Mouse (Mus musculus) spleen, adult 2 months (tissue): ENCODE results near the gene Cyp4x1. TPM values are rescaled to one million over a fixed set of nuclear protein-coding genes. Genes with fewer than 3 reads are reported as not detected.

ENCODE experiments used
- DNase-seq, 2 experiments: peaks; one replicate each; pipeline versions ENCODE4 v3.0.0 to v3.0.0-alpha.2; 2012 to 2021; ENCODE audit warnings: low spot score in 2 of 2, low read depth in 1 of 2
- H3K27ac ChIP-seq: fragments of 200-500 bp; 2 replicates; pipeline ENCODE4 v1.5.1; 2012; ENCODE audit warnings: low read length, inconsistent platforms; ENCODE audit not compliant: insufficient read depth
- H3K27me3 ChIP-seq: fragments of 200-500 bp; 2 replicates; pipeline ENCODE4 v1.6.1; 2012; ENCODE audit warnings: mild to moderate bottlenecking, moderate library complexity, low read length, inconsistent platforms; ENCODE audit not compliant: control insufficient read depth, insufficient read depth
- H3K36me3 ChIP-seq: fragments of 200-500 bp; 2 replicates; pipeline ENCODE4 v1.6.1; 2012; ENCODE audit warnings: mild to moderate bottlenecking, low read length, inconsistent platforms; ENCODE audit not compliant: control insufficient read depth, insufficient read depth
- H3K4me1 ChIP-seq: fragments of 200-500 bp; 2 replicates; pipeline ENCODE4 v1.6.1; 2011; ENCODE audit warnings: inconsistent platforms; ENCODE audit not compliant: control insufficient read depth, insufficient read depth, insufficient read length
- H3K4me3 ChIP-seq: fragments of 200-500 bp; 2 replicates; pipeline ENCODE4 v1.5.1; 2011; ENCODE audit warnings: mild to moderate bottlenecking, inconsistent platforms; ENCODE audit not compliant: insufficient read depth, insufficient read length; ENCODE audit errors: extremely low read depth
- CTCF ChIP-seq: fragments of 200-500 bp; IDR thresholded peaks from 2 replicates; pipeline ENCODE4 v1.5.1; 2011; ENCODE audit warnings: mild to moderate bottlenecking, inconsistent platforms; ENCODE audit not compliant: insufficient read depth, insufficient read length, insufficient replicate concordance; ENCODE audit errors: extremely low read depth
- POLR2A ChIP-seq: fragments of 200-500 bp; IDR thresholded peaks from 2 replicates; pipeline ENCODE4 v1.6.1; 2011; ENCODE audit warnings: low read depth, low read length, inconsistent platforms
- WGBS: fragments of 180-500 bp; shearing (Covaris S2); methylation state at CpG from one replicate; pipeline ENCODE4 v1.1.7; 2018; 5-methylcytosine and 5-hydroxymethylcytosine counted together
- polyA plus RNA-seq: library from polyadenylated mRNA; depleted of rRNA; stranded (reverse); fragments of >200 nt; gene quantifications from 2 replicates; pipeline ENCODE4 v1.2.3, GENCODE M21; 2012

Cyp4x1 gene
- polyA plus RNA-seq, 1 experiment: 0.02 TPM

- Histone ChIP-seq H3K27ac (no peak overlapping the region), H3K27me3 (no peaks in the 10 kb centered on the region), H3K4me3 (no peak overlapping the region), H3K36me3 (no peaks in the 10 kb centered on the region), H3K4me1 (peaks cover 7% of the 10 kb centered on the region; the same call in 1 of the 2 replicates)
- no peak for TF ChIP-seq POLR2A
- no peak for DNase-seq
- WGBS: 78% methylated on average over 5 of the region's 5 CpGs
Measured at GRCm38 (mm10) chr4:115079821-115080349, 54.2 kb downstream of the Cyp4x1 start.

- Histone ChIP-seq H3K36me3 (no peaks in the 10 kb centered on the region), H3K27me3 (no peaks in the 10 kb centered on the region), H3K4me3 (no peak overlapping the region), H3K27ac (no peak overlapping the region), H3K4me1 (peaks cover 7% of the 10 kb centered on the region; the same call in 1 of the 2 replicates)
- no peak for TF ChIP-seq POLR2A
- no peak for TF ChIP-seq CTCF
- DNase-seq: no peak
- WGBS: 82% methylated on average over 10 of the region's 10 CpGs
Measured at GRCm38 (mm10) chr4:115078892-115079820, 54.9 kb downstream of the Cyp4x1 start.

DNA sequence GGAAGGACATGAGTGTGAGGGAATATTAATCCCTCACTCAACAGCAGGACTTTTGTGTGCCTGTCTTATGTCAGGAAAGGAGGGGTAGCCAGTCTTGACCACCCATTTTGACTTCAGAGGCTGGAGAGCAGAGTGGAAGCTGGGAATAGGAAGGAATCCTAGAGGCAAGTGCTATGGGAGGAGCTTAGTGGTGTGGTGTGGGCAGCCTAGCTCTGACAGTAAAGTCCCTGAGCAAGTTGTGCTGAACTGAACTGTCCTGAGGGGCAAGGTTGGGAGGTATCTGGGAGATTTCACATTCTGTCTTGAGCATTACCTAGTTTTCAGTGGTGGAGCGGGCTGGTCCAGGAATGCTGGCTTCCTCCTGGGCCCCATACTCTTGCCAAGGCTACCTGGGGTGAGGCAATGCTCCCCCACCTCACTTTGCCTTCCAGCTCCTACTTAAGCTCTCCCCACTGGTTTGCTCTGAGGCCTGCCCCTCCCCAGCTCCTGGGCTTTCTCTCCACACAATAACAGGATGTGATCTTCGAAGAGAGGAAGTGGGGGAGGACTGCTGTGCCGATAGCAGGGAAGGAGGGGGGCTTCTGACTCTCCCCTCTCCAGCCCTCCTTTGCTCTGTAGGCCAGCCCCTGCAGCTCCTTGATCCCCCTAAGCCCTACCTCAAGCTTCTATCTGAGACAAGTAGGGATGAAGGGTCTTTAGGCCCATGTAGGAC lies 58.7 kb downstream of the Cyp4x1 start:
- WGBS: 25% methylated on average over 3 of the region's 3 CpGs

DNA sequence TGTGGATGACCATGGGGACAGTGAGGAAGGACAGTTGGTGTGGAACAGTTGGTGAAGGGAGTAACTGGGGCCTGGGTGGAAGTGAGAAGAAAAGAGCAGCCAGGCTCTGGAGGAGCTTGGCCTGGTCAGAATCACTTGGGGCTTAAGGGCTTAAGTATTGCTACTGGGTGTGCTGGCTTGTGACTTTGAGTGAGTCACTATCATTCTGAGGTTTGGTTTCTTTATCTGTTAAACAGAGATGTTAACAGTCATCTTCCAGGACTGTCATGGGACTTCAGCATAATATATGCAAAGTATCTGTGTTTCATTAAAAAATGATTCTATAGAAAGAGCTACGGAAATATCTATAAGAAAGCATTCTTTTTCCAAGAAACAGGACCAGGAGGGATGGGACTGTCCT lies 59.3 kb downstream of the Cyp4x1 start:
- TF ChIP-seq POLR2A (no peak), CTCF (no peak)
- H3K27me3 ChIP-seq: no peaks in the 10 kb centered on the region
- H3K36me3 ChIP-seq: no peaks in the 10 kb centered on the region
- no peak overlapping the region for H3K4me3 ChIP-seq
- peaks cover 7% of the 10 kb centered on the region; the same call in 1 of the 2 replicates for H3K4me1 ChIP-seq
- WGBS: 89% methylated on average over 1 of the region's 1 CpGs
- DNase-seq: no peak
- no peak overlapping the region for H3K27ac ChIP-seq

More for the DNA sequence above, 58.7 kb downstream of the Cyp4x1 start:
- TF ChIP-seq CTCF: no peak
- TF ChIP-seq POLR2A: no peak
- DNase-seq: no peak
- H3K27ac ChIP-seq: peak overlapping the region; percentile 16; the same call in 1 of the 2 replicates
- H3K4me3 ChIP-seq: no peak overlapping the region
- no peaks in the 10 kb centered on the region for H3K36me3 ChIP-seq
- peaks cover 7% of the 10 kb centered on the region; the same call in 1 of the 2 replicates for H3K4me1 ChIP-seq
- H3K27me3 ChIP-seq: no peaks in the 10 kb centered on the region

DNA sequence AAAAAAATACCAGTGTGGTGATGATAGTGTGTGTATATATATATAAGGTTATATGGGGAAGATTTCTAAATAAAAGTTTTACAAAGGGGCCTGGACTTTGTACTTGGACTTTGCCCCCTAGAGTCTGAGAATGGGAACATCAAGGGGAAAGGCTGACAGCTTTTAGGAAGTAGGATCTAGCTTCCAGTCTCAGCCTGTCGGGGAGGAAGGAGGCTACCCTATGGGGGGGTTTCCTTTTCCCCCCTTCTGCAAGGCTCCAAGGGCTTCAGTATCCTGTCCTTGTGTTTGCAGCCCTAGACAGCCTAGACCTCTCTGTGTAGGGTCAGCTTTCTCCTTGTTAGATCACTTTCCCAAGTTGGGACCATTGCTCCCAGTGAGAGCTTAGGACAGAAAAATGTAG lies 62.4 kb downstream of the Cyp4x1 start:
- no peak overlapping the region for H3K4me3 ChIP-seq
- H3K36me3 ChIP-seq: no peaks in the 10 kb centered on the region
- DNase-seq: no peak
- 7% methylated on average over 1 of the region's 1 CpGs for WGBS
- no peak for TF ChIP-seq CTCF
- no peak overlapping the region for H3K27ac ChIP-seq
- no peaks in the 10 kb centered on the region for H3K27me3 ChIP-seq
- peaks cover 7% of the 10 kb centered on the region; the same call in 1 of the 2 replicates for H3K4me1 ChIP-seq

DNA sequence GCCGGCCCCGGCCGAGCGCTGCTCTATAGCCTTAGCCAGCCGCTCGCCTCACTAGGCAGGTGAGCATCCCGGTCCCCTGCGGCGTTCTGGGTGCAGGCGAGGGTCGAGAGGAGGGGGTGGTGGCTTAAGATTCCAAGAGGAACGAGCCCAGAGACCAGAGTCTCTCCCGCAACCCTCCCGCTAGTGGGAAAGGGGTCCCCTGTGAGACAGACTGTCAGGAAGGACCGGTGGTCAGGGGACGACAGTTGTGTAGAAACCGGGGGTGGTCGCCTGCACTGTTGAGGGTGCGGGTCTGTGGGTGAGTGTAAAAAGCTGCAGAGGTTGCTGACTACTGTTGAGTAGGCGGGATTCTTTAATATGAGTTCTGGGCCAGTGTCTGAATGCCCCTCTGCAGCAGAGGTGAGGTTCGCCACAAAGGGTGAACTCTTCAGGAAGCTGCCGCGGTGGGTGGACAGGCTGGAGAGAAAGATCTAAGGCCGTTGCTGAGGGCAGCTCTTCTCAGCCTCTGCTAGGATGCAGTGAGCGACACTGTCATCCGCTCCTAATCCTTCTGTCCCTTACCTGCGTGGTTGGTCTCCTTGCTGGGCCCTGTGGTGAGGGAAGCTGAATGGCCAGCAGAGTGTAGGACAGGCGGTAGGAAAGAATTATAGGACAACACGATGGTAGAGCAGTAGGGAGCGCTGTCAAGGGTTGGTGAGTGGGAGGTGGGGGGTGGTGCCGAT lies 70.4 kb downstream of the Cyp4x1 start:
- Histone ChIP-seq H3K27ac (no peak overlapping the region), H3K27me3 (peaks cover 15% of the 10 kb centered on the region), H3K4me1 (peaks cover 5% of the 10 kb centered on the region), H3K36me3 (no peaks in the 10 kb centered on the region), H3K4me3 (peak overlapping the region; percentile 52; the same call in 1 of the 2 replicates)
- WGBS: 10% methylated on average over 31 of the region's 31 CpGs
- DNase-seq: no peak
- TF ChIP-seq POLR2A (no peak), CTCF (no peak)
